Mouse (Mus musculus) limb, embryonic 12.5 days (tissue): ENCODE measurements at regions not wholly inside any gene's neighbourhood (a gene's known extent, or its start where the extent isn't known, plus 50 kb on each side); places are given as distances from the start of the nearest gene placed in this dataset.
"Not testable (repeated sequence)": the region's sequence is repeated elsewhere in the genome, so short reads cannot be mapped to it uniquely, and the experiment has no call there.

Source experiments
- ATAC-seq: fragments of 200-750 bp; cut with Nextera tagmentation; 2 replicates; pipeline ENCODE4 v1.8.0; 2017; ENCODE audit warnings: low read depth, moderate TSS enrichment; ENCODE audit not compliant: insufficient number of reproducible peaks, insufficient read depth, low FRiP score, low TSS enrichment
- H3K27ac ChIP-seq: fragments of 300-500 bp; sonication (generic); 2 replicates; pipeline ENCODE4 v1.5.1; 2016; ENCODE audit warnings: mild to moderate bottlenecking, moderate library complexity
- H3K27me3 ChIP-seq: fragments of 300-500 bp; sonication (generic); 2 replicates; pipeline ENCODE4 v1.6.1; 2016; ENCODE audit warnings: mild to moderate bottlenecking, moderate library complexity
- H3K36me3 ChIP-seq: fragments of 300-500 bp; sonication (generic); 2 replicates; pipeline ENCODE4 v1.6.1; 2016; ENCODE audit warnings: mild to moderate bottlenecking, moderate library complexity
- H3K4me1 ChIP-seq: fragments of 300-500 bp; sonication (generic); replicated peaks from 2 replicates; pipeline ENCODE4 v1.6.1; 2016
- H3K4me2 ChIP-seq: fragments of 300-500 bp; sonication (generic); 2 replicates; pipeline ENCODE4 v1.6.1; 2016; ENCODE audit warnings: mild to moderate bottlenecking, moderate library complexity
- H3K4me3 ChIP-seq: fragments of 300-500 bp; sonication (generic); replicated peaks from 2 replicates; pipeline ENCODE4 v1.5.1; 2016; ENCODE audit warnings: mild to moderate bottlenecking
- H3K9ac ChIP-seq: fragments of 300-500 bp; sonication (generic); replicated peaks from 2 replicates; pipeline ENCODE4 v1.6.1; 2016; ENCODE audit warnings: mild to moderate bottlenecking, moderate library complexity
- H3K9me3 ChIP-seq: fragments of 300-500 bp; sonication (generic); 2 replicates; pipeline ENCODE4 v1.6.1; 2016; ENCODE audit warnings: mild to moderate bottlenecking, moderate library complexity
- WGBS: fragments of 180-500 bp; shearing (Covaris S2); methylation state at CpG from one replicate; pipeline ENCODE4 v1.1.7; 2016; 5-methylcytosine and 5-hydroxymethylcytosine counted together

DNA sequence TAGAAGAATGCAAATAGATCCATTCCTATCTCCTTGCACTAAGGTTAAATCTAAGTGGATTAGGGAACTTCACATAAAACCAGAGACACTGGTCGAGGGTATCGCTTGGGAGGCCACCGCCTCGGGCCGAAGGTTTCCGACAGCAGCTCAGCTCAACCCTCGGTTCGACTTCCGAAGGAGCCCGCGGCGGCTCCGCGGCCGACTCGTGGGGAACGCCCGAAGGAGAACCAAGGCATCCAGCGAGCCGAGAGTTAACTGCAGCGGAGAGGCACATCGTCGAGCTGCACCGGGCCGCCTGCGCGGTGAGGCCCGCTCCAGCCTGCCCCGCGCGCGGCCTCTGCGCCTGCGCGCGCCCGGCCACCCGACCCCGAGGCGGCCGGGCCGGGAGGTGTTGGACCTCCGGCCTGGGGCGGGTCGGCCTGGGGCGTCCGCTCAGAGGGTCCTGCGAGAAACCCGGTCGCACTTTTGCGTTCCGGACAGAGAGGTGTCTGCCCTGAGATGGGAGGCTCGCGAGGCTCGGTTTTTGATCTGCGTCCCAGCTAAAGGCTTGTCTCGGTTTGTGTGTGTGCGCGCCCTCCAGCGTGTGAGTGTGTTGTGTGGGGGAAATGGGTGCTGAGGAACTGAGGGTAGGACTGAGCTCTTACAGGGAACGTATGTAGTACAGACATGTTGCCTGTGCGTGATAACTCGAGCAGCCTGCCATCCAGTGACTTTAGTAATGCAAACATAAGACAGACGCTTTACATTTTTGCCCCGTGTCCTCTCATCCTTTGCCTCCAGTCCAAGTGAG is 50.9 kb upstream of the Vmn2r9 start:
- peak; percentile 93 for ATAC-seq
- not testable (repeated sequence) for H3K27me3 ChIP-seq, H3K36me3 ChIP-seq, H3K27ac ChIP-seq, H3K4me1 ChIP-seq, H3K9me3 ChIP-seq
- peak overlapping the region; percentile 48 for H3K4me2 ChIP-seq
- 0 out of 2 replicates have a peak overlapping the region, but pooled peaks have one; percentile 40 for H3K9ac ChIP-seq
- WGBS, result 2% methylated on average over 36 of the region's 65 CpGs
- peak overlapping the region; percentile 28 for H3K4me3 ChIP-seq
